Mouse (Mus musculus) limb, embryonic 13.5 days (tissue): ENCODE results near the gene Mindy1. TPM values are rescaled to one million over a fixed set of nuclear protein-coding genes. Genes with fewer than 3 reads are reported as not detected.

Source experiments
- ATAC-seq: fragments of 200-750 bp; cut with Nextera tagmentation; 2 replicates; pipeline ENCODE4 v1.8.0; 2017; ENCODE audit warnings: low read depth, moderate number of reproducible peaks, moderate TSS enrichment; ENCODE audit not compliant: low FRiP score
- H3K27ac ChIP-seq: fragments of 300-500 bp; sonication (generic); 2 replicates; pipeline ENCODE4 v1.5.1; 2015; ENCODE audit warnings: inconsistent platforms, mild to moderate bottlenecking, moderate library complexity
- H3K27me3 ChIP-seq: fragments of 300-500 bp; sonication (generic); 2 replicates; pipeline ENCODE4 v1.6.1; 2015; ENCODE audit warnings: mild to moderate bottlenecking, inconsistent platforms
- H3K36me3 ChIP-seq: fragments of 300-500 bp; sonication (generic); 2 replicates; pipeline ENCODE4 v1.6.1; 2015; ENCODE audit warnings: inconsistent platforms, mild to moderate bottlenecking, moderate library complexity
- H3K4me1 ChIP-seq: fragments of 300-500 bp; sonication (generic); 2 replicates; pipeline ENCODE4 v1.6.1; 2015; ENCODE audit warnings: inconsistent platforms
- H3K4me2 ChIP-seq: fragments of 300-500 bp; sonication (generic); replicated peaks from 2 replicates; pipeline ENCODE4 v1.6.1; 2015; ENCODE audit warnings: inconsistent platforms, mild to moderate bottlenecking, moderate library complexity
- H3K4me3 ChIP-seq: fragments of 300-500 bp; sonication (generic); 2 replicates; pipeline ENCODE4 v1.5.1; 2015; ENCODE audit warnings: moderate library complexity, mild to moderate bottlenecking, inconsistent platforms
- H3K9ac ChIP-seq: fragments of 300-500 bp; sonication (generic); 2 replicates; pipeline ENCODE4 v1.6.1; 2015; ENCODE audit warnings: mild to moderate bottlenecking, inconsistent platforms
- H3K9me3 ChIP-seq: fragments of 300-500 bp; sonication (generic); 2 replicates; pipeline ENCODE4 v1.6.1; 2016; ENCODE audit warnings: inconsistent platforms
- WGBS: fragments of 180-500 bp; shearing (Covaris S2); methylation state at CpG from one replicate; pipeline ENCODE4 v1.1.7; 2015; 5-methylcytosine and 5-hydroxymethylcytosine counted together
- polyA plus RNA-seq: library from polyadenylated mRNA; unstranded; fragments of >200 nt; fragmentation: Nextera tagmentation; extraction: Ambion mirVana; gene quantifications from 2 replicates; pipeline ENCODE4 v1.2.1, GENCODE M21; 2015

The Mindy1 gene
- polyA plus RNA-seq, 1 experiment from 2014 or later, result 41.2 TPM

- Histone ChIP-seq H3K36me3 (peaks cover 13% of the 10 kb centered on the region), H3K27ac (no peak overlapping the region), H3K4me1 (0 out of 2 replicates have a peak, but pooled peaks cover 7% of the 10 kb centered on the region), H3K27me3 (no peaks in the 10 kb centered on the region), H3K9ac (no peak overlapping the region), H3K9me3 (no peaks in the 10 kb centered on the region), H3K4me2 (no peak overlapping the region), H3K4me3 (no peak overlapping the region)
- no peak for ATAC-seq
- WGBS, result 84% methylated on average over 5 of the region's 5 CpGs
These were observed 34.5 kb upstream of the Mindy1 start for GRCm38 (mm10) chr3:95246465-95247231.

GRCm38 (mm10) chr3:95247660-95248336, 33.3 kb upstream of the Mindy1 start:
- Histone ChIP-seq H3K9ac (no peak overlapping the region), H3K4me1 (0 out of 2 replicates have a peak, but pooled peaks cover 7% of the 10 kb centered on the region), H3K27me3 (no peaks in the 10 kb centered on the region), H3K4me2 (no peak overlapping the region), H3K9me3 (no peaks in the 10 kb centered on the region), H3K27ac (no peak overlapping the region), H3K36me3 (peaks cover 21% of the 10 kb centered on the region), H3K4me3 (no peak overlapping the region)
- no peak for ATAC-seq
- 78% methylated on average over 1 of the region's 1 CpGs for WGBS

GRCm38 (mm10) chr3:95250361-95250760, 30.8 kb upstream of the Mindy1 start:
- no peak for ATAC-seq
- H3K9me3 ChIP-seq, result no peaks in the 10 kb centered on the region
- H3K27ac ChIP-seq, result no peak overlapping the region

GRCm38 (mm10) chr3:95250783-95251424, 30.2 kb upstream of the Mindy1 start, which contains the start of gene Bnipl:
Gene Bnipl (minus strand): TSS chr3:95251193.
- no peak within 1 kb of the TSS for H3K27ac ChIP-seq
- H3K4me3 ChIP-seq, result no peak within 1 kb of the TSS
- H3K9me3 ChIP-seq, result no peaks in the 10 kb centered on the region
- H3K4me1 ChIP-seq, result 0 out of 2 replicates have a peak, but pooled peaks cover 7% of the 10 kb centered on the region
- ATAC-seq, result 0 out of 2 replicates have a peak, but pooled peaks have one; percentile 36
- WGBS, result 46% methylated on average over 7 of the region's 7 CpGs
- H3K27me3 ChIP-seq, result no peaks in the 10 kb centered on the region
- H3K4me2 ChIP-seq, result 0 out of 2 replicates have a peak within 1 kb of the TSS, but pooled peaks have one; percentile 12
- peaks cover 45% of the 10 kb centered on the region for H3K36me3 ChIP-seq
- H3K9ac ChIP-seq, result no peak within 1 kb of the TSS

More at GRCm38 (mm10) chr3:95250361-95250760, 30.8 kb upstream of the Mindy1 start:
- no peak overlapping the region for H3K4me2 ChIP-seq
- H3K4me1 ChIP-seq, result 0 out of 2 replicates have a peak, but pooled peaks cover 7% of the 10 kb centered on the region
- no peak overlapping the region for H3K9ac ChIP-seq
- H3K36me3 ChIP-seq, result peaks cover 42% of the 10 kb centered on the region
- no peaks in the 10 kb centered on the region for H3K27me3 ChIP-seq
- no peak overlapping the region for H3K4me3 ChIP-seq
- 67% methylated on average over 5 of the region's 5 CpGs for WGBS

- 79% methylated on average over 5 of the region's 5 CpGs for WGBS
- no peak for ATAC-seq
- H3K36me3 ChIP-seq, result peaks cover 91% of the 10 kb centered on the region
These were observed 24.2 kb upstream of the Mindy1 start for GRCm38 (mm10) chr3:95256931-95257330.

GRCm38 (mm10) chr3:95261975-95262374, 19.2 kb upstream of the Mindy1 start:
- H3K9me3 ChIP-seq, result no peaks in the 10 kb centered on the region
- H3K4me1 ChIP-seq, result no peaks in the 10 kb centered on the region
- H3K27ac ChIP-seq, result no peak overlapping the region
- H3K9ac ChIP-seq, result no peak overlapping the region
- no peak overlapping the region for H3K4me3 ChIP-seq
- no peak for ATAC-seq
- H3K27me3 ChIP-seq, result no peaks in the 10 kb centered on the region
- H3K36me3 ChIP-seq, result peaks cover 85% of the 10 kb centered on the region
- no peak overlapping the region for H3K4me2 ChIP-seq
- 90% methylated on average over 4 of the region's 4 CpGs for WGBS

More at GRCm38 (mm10) chr3:95256931-95257330, 24.2 kb upstream of the Mindy1 start:
- Histone ChIP-seq H3K27ac (no peak overlapping the region), H3K4me3 (no peak overlapping the region), H3K27me3 (no peaks in the 10 kb centered on the region), H3K4me2 (no peak overlapping the region), H3K9ac (no peak overlapping the region), H3K9me3 (no peaks in the 10 kb centered on the region), H3K4me1 (no peaks in the 10 kb centered on the region)

GRCm38 (mm10) chr3:95263089-95263739, 17.9 kb upstream of the Mindy1 start:
- peaks cover 85% of the 10 kb centered on the region for H3K36me3 ChIP-seq
- ATAC-seq, result no peak
- 47% methylated on average over 11 of the region's 11 CpGs for WGBS
- H3K27ac ChIP-seq, result no peak overlapping the region
- no peaks in the 10 kb centered on the region for H3K4me1 ChIP-seq
- no peak overlapping the region for H3K4me3 ChIP-seq
- no peak overlapping the region for H3K4me2 ChIP-seq
- no peaks in the 10 kb centered on the region for H3K27me3 ChIP-seq
- H3K9me3 ChIP-seq, result no peaks in the 10 kb centered on the region
- no peak overlapping the region for H3K9ac ChIP-seq

- Histone ChIP-seq H3K9me3 (no peaks in the 10 kb centered on the region), H3K27me3 (no peaks in the 10 kb centered on the region), H3K4me3 (no peak overlapping the region), H3K4me1 (no peaks in the 10 kb centered on the region), H3K36me3 (peaks cover 85% of the 10 kb centered on the region), H3K27ac (no peak overlapping the region), H3K9ac (no peak overlapping the region), H3K4me2 (no peak overlapping the region)
- no peak for ATAC-seq
- 88% methylated on average over 1 of the region's 1 CpGs for WGBS
These were observed 16.4 kb upstream of the Mindy1 start for GRCm38 (mm10) chr3:95264724-95265123.

GRCm38 (mm10) chr3:95266052-95266451, 15.1 kb upstream of the Mindy1 start:
- Histone ChIP-seq H3K4me2 (no peak overlapping the region), H3K4me3 (no peak overlapping the region), H3K4me1 (no peaks in the 10 kb centered on the region), H3K27me3 (no peaks in the 10 kb centered on the region), H3K27ac (no peak overlapping the region), H3K36me3 (peaks cover 78% of the 10 kb centered on the region), H3K9me3 (no peaks in the 10 kb centered on the region), H3K9ac (no peak overlapping the region)
- WGBS, result 95% methylated on average over 3 of the region's 3 CpGs
- no peak for ATAC-seq

GRCm38 (mm10) chr3:95267855-95268254, 13.3 kb upstream of the Mindy1 start:
- ATAC-seq, result no peak
- peaks cover 66% of the 10 kb centered on the region for H3K36me3 ChIP-seq
- H3K9me3 ChIP-seq, result no peaks in the 10 kb centered on the region
- H3K4me2 ChIP-seq, result no peak overlapping the region
- no peaks in the 10 kb centered on the region for H3K4me1 ChIP-seq
- H3K4me3 ChIP-seq, result no peak overlapping the region
- no peaks in the 10 kb centered on the region for H3K27me3 ChIP-seq
- no peak overlapping the region for H3K27ac ChIP-seq
- H3K9ac ChIP-seq, result no peak overlapping the region

GRCm38 (mm10) chr3:95269789-95270188, 11.4 kb upstream of the Mindy1 start:
- Histone ChIP-seq H3K27me3 (no peaks in the 10 kb centered on the region), H3K36me3 (peaks cover 53% of the 10 kb centered on the region), H3K4me1 (no peaks in the 10 kb centered on the region), H3K9me3 (no peaks in the 10 kb centered on the region), H3K4me3 (no peak overlapping the region), H3K27ac (no peak overlapping the region), H3K4me2 (no peak overlapping the region), H3K9ac (no peak overlapping the region)
- no peak for ATAC-seq
- WGBS, result 92% methylated on average over 5 of the region's 5 CpGs
